Mouse (Mus musculus): Measurements from ENCODE around the gene Tfpi2. TPM values are rescaled to one million over a fixed set of nuclear protein-coding genes. Genes with fewer than 3 reads are reported as not detected.

Gene Tfpi2
- total RNA-seq (2014; fragmentation: Nextera tagmentation) (0.89 TPM in 1 of 2 replicates, not detected in the other), total RNA-seq (2017) (not detected in 2 replicates)

DNA sequence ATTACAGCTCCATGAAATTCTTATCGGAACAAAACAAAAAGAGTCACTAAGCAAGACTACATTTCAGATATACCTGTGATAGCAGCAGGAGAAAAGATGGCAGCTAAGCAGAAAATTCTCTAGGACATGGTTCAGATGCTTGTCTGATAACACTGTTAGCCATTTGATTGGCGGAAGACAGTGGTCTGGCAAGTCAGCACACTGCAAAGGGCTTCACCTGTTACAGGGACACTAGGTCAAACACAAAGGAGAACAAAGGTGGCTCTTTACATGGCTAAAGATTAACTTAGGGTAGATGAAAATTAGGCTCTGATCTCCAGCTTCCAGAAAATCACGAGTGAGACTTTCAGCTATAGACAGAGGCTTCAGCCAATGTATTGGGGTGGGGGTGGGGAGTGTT, at the start of gene Tfpi2:
Gene Tfpi2, minus strand, starts transcription at position 170 of the 400 bp plus-strand sequence.
- ATAC-seq (replicated peaks; ENCODE audit: low FRiP score, low TSS enrichment, poor library complexity, severe bottlenecking) = no peak

DNA sequence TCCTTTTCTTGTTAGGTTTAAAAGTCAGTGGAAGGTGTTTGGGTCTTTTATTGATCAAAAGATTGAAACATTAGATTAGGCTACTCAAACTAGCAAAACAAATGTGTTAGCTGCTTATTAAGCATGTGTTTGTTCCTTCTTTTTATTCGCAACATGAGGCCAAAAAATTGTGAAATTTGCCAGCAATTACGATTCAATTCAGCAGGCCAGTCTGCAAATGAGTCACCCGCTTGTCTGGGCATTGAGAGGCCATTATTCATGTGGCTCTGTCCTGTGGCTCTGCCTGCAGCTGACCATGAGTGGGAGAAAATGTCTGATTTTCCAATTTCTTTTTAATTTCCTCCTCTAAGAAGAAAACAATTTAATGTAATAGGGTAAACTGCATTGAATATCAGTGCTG, 42.2 kb upstream of the Tfpi2 start:
- no peak for ATAC-seq (replicated peaks; ENCODE audit: low FRiP score, low TSS enrichment, poor library complexity, severe bottlenecking)

DNA sequence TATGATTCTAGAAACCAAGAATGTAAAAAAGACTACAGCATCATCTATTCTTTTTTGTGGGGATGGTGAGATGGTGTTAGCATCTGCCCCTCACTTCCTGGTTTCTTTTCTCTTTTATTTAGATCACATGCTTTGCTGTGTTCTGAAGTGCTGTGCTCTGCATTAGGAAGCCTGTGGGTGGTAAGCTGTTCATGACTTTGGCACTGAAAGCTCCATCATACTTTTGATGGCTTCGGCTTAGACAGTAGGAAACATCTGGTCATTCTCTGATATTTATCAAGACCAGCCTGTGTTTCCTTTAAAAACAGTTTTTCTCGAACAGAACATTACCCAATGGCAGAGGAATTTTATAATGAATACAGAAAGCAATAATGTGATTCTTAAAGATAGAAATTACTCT, 37.6 kb upstream of the Tfpi2 start:
- no peak for ATAC-seq (replicated peaks; ENCODE audit: low FRiP score, low TSS enrichment, poor library complexity, severe bottlenecking)

DNA sequence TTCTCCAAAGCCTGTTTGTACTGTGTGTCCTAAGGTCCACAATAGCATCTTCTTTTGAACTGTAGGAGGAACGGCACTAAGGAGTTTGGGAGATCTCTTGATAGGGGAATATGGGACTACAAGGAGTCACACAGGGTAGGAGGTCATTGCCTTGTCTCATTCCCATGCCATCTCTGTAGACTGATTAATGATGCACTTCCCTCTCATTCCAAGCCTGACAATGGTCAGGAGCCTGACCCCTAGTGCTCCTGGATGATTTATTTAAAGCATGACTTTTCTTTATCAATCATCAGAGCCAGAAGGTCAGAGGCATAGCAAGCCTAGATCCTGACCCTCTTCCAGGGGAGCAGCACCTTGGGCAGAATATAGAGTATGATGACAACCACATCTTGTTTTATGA, 33.9 kb upstream of the Tfpi2 start:
- ATAC-seq (replicated peaks; ENCODE audit: low FRiP score, low TSS enrichment, poor library complexity, severe bottlenecking) = no peak

DNA sequence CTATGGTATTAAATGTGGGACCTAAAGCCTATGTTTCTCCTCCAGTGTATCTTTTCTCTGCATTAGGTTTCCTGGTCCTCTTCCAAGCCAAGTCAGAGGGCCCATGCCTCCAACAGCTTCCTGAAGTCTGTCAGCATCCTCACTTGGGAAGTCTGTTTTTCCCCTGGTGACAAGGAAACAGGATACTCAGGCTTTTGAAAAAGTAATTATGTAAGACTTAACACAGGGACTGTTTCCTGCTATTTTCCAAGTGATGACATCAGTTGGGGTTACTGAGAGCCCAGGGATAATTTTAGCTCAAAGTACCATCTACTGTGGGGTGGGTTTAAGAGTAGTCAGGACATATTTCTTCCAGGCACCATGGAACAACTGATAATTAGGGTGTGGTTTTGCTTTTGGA, 20.8 kb upstream of the Tfpi2 start:
- ATAC-seq (replicated peaks; ENCODE audit: low FRiP score, low TSS enrichment, poor library complexity, severe bottlenecking) = no peak

DNA sequence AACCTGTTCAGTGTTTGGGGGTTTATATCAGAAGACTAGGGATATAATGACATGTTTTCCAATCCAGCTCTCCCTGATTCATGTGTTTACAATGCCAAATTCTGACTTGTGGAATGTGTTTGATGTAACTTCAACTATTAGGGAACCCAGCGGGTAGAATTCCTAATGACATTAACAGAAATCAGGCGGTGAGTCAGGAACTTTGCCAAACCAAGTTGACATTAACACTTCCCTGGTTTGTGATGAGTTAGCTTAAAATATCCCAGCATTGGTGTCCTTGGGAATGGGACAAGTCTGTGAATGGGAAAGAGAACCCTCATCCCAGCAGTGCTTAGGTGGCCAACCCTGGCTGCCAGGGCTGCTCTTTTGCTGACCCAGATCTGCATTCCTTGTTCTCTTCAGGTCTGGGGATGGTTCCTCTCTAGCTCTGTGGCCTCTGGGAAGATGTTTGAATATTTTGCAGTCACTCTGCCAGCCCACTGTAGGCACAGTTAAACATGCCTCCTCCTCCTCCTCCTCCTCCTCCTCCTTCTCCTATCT, 19.9 kb upstream of the Tfpi2 start:
- ATAC-seq (replicated peaks; ENCODE audit: low FRiP score, low TSS enrichment, poor library complexity, severe bottlenecking) = no peak

DNA sequence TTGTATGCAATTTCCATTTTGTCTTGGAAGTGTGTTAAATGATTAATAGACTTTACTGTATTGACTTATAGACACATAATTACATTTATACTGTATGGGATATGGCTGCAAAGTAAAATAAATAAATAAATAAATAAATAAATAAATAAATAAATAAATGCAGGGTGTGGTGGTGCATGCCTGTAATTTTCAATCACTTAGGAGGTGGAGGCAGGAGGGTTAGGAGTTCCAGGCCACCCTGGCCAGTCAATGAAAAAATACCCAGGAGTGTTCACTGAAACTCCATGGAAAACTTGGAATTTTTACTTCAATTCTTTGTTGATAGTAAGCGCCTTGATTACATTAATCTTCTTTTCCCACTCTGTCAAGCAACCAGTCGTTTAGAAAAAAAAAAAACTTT, 16.1 kb upstream of the Tfpi2 start:
- no peak for ATAC-seq (replicated peaks; ENCODE audit: low FRiP score, low TSS enrichment, poor library complexity, severe bottlenecking)

DNA sequence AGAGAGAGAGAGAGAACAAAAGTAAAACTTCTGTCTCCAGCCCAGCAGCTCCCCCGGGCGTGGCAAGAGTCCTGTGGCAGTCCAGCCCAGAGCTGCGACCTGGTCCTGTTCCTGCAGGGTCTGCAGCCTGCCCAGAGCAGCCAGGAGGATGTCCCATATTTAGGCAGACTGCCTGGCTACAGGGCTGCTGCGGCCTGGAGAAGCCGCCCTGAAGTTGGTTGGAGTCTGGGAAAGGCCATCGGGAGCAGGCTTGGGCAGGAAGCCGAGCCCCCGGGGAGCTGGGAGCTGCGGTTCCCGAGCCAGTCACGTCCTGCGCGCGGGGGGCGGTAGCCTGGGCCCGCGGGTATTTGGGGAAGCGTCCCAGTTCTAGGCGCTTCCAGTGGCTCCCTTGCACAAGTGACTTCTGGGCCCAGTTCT, 15.2 kb upstream of the Tfpi2 start, which contains the start of gene Gng11:
Gene Gng11, plus strand, starts transcription at position 15 of the 417 bp plus-strand sequence.
- peak; percentile 89 for ATAC-seq (replicated peaks; ENCODE audit: low FRiP score, low TSS enrichment, poor library complexity, severe bottlenecking)

DNA sequence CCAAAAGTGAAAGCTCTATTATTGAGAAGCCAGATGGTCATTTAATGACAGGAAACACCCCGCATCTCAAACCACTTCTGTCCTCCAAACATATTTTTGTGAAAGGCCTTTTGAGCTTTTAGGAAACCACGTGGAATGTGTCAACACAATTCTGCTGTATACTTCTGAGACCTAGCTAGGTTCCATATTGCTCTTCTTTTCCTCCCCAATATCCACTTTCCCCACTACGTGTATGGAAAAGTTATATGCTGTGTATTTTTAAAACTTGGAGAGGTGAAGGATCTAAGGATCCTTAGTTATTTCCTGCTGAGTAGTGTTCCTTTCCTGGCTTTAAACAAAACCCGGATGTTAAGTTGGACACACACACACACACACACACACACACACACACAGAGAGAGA, 14.7 kb upstream of the Tfpi2 start:
- ATAC-seq (replicated peaks; ENCODE audit: low FRiP score, low TSS enrichment, poor library complexity, severe bottlenecking) = no peak

DNA sequence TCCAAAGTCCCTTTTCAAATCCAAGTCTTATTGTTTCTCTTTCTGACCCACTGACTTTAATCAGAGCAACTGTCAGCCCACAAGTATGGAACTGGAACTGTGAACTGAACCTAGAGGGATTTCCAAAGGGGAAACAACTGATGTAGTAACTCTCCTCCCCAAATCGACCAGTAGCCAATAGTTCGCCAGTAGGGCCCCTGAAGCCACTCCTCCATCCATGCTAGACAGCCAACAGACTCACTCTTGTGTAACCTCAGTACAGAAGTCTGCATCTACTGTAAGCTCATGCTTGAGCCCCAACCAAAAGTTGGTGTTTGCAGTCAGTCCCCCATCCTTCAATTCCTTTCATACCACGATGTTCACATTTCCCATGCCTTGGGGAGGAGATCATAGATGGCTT, 12.0 kb upstream of the Tfpi2 start:
- ATAC-seq (replicated peaks; ENCODE audit: low FRiP score, low TSS enrichment, poor library complexity, severe bottlenecking) = no peak

DNA sequence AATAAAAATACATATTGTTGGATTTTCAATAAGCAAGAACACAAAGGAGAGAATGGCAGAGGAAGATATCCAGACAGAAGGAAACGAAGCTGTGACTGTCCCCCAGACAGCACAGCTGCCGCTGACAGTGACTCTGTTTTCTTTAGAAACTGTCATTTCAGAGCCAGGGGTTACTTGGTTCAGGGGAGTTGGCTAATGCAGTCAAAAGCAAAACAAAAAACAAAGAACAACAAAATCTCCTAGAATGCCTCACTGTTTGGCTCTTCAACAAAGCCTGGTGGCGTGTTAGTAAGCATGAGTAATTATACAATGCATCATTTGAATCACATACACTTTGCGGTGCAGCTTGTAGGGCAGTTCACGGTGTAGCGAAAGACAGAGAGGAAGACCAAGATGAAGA, 10.6 kb upstream of the Tfpi2 start:
- no peak for ATAC-seq (replicated peaks; ENCODE audit: low FRiP score, low TSS enrichment, poor library complexity, severe bottlenecking)

DNA sequence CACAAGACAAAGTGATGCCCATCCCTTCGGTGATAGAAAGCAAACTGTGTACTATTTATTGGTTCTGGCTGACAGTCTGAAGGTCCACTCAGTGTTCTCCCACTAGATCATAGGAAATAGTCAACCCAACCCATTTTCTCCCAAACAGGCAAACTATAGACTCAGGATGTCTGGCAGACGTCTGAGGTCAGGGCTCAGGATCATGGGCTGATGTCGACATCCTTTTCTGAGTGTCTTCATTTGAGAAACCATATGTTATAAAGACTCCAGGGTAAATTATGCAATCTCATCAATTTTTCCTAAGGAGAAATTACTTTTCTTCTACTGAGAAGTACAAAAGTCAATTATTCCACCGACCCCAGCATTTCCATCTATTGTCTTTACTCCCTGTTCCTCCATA, 9.4 kb upstream of the Tfpi2 start:
- no peak for ATAC-seq (replicated peaks; ENCODE audit: low FRiP score, low TSS enrichment, poor library complexity, severe bottlenecking)

DNA sequence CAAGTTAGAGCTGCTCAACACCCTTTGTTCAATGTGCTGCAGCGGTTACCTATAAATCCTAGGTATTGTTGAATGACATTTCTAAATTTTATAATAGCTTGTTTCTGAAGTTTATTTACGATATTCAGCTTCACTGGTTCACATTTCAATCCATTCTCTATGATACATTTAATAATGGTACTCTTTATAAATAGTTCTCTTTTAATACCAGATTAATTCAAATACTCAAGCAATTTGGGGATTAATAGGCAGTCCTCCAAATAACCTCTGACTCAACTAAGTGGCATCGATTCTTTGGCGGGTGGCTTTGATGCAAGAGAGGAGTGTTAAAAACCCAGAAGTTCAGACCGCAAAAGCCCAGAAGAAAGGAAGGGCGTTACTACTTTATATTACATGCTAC, 4.8 kb upstream of the Tfpi2 start, which contains the start of gene Gngt1:
Gene Gngt1, plus strand, starts transcription at position 301 of the 400 bp plus-strand sequence.
- no peak for ATAC-seq (replicated peaks; ENCODE audit: low FRiP score, low TSS enrichment, poor library complexity, severe bottlenecking)

DNA sequence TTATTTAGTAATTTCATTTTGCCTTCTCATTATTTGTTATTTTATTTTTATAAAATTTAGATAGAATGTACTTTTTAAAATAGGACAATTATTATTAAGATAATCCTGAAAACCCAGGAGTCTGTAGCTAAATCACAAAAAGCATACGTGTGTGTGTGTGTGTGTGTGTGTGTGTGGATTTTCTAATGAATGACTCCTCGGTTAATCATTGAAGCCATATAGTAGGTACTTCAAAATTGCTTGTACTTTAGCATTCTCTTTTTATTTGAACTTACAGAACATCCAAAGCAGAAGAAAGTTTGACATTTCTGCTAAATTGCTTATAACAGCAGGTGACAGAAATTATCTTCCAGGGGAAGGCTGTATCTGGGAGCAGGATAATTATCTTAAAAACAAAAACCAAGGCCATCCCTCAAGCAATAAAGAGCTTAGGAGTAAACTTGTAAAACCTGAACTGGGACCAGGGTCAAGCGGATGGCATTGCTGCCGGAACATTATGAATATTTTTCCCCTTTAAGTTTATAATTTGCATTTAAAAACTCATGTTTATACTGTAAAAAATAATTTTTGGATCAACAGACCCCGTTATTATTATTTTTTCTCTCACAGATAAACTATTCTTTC, 5.9 kb downstream of the Tfpi2 start:
- ATAC-seq (replicated peaks; ENCODE audit: low FRiP score, low TSS enrichment, poor library complexity, severe bottlenecking) = no peak

DNA sequence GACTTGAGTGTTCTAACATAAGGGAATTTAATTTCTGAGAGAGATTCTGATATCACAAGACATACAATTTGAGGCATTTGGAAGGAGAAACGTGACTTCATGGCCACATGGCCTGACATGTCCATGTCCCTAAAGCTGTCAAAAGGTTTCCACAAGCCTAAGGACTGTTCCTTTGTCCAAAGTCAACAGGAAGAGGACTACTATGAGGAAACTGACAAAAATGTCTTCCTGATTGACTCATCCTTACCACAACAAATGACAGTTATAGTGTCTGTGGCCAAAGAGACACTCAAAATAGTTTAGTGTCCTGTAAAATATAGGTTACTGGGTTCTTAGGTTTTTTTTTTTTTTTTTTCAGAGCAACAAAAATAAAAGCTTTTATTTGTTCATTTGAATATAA, 15.0 kb downstream of the Tfpi2 start:
- ATAC-seq (replicated peaks; ENCODE audit: low FRiP score, low TSS enrichment, poor library complexity, severe bottlenecking) = no peak

DNA sequence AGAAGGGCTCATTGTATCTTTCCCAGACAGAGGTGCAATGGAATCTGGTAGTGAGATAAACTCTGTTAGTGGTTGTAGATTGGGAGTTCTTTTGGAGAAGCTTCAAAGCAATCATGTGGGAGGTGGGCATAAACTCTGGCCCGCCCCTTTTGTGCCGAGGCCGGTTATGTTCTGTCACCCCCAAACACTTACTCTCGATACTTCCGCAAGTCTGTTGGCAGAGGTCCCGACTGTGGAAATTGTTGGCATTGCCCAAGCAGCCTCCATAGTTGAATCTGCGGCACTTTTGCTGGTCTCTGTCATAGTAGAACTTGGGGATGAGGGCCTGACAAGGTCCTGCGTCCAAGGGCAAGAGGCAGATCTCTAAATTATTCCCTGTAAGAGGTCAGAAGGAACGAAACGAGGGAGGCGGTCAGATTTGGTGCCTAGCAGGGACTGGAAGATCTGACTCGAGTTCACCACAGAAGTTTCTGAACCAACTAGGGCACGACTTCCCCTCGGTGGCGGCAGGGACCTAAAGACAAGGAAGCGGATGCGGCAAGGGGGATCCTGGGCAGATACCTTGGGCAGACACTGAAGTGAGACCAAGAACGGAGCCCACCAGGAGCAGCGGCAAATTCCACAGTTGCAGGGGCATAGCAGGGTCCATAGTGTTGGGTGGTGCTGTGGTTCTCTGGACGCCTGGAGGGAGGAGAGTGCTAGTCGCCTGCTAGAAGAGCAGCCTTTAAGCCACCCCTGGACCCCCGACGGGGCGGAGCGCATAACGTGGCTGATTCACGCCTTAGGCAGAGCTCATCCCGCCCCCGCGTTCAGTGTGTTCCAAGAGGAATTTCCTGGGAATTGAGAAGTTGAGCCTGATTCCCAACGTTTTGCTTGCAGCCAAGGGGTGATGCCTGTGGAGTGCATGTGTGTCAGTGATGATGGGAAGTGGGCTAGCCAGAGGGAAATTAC, 20.8 kb downstream of the Tfpi2 start:
- ATAC-seq (replicated peaks; ENCODE audit: low FRiP score, low TSS enrichment, poor library complexity, severe bottlenecking) = 0 out of 2 replicates have a peak, but pooled peaks have one; percentile 34

DNA sequence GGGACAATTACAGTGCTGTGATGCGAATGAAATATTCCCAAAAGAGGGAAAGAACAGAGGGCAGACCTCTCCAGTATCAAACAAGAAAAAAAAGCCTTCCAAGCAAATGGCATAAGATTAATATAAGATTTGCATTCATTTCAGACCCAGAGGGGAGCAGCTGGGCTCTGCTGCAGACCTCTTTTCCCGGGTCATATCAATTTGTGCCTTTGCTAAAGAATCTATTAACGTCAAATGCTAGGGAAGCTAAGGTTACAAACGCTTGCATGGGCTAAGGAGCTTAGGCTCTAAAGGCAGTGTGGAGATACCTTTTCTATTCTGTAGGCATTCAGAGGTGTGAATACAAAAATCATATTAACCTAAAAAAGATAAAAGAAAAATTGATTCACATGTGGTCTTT, 33.8 kb downstream of the Tfpi2 start:
- no peak for ATAC-seq (replicated peaks; ENCODE audit: low FRiP score, low TSS enrichment, poor library complexity, severe bottlenecking)

DNA sequence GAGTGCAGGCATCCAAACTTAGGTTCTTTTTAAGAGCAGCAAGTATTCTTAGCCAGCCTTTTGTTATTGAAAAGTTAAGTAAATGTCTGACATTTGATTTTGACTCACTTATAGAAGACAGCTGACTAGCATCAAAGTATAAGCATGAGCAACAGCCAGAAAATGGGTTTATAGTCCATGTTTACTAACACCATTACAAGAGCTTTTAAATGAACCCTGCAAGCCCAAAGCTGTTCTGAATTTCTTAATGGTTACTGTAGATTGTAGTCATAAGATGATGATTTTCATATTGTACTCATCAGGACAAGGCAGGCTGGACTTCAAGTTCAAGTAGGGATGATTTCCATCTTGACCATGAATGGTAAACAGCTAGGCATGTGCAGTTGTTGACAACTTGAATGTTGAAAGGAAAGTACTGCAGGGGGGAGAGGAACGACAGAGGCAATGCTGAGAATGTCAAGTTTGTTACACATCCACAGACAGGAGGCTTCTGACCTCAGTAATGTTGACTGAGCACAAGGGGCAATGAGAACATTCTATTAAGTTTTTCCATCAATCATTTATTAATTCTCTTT, 52.5 kb downstream of the Tfpi2 start:
- ATAC-seq (replicated peaks; ENCODE audit: low FRiP score, low TSS enrichment, poor library complexity, severe bottlenecking) = no peak

DNA sequence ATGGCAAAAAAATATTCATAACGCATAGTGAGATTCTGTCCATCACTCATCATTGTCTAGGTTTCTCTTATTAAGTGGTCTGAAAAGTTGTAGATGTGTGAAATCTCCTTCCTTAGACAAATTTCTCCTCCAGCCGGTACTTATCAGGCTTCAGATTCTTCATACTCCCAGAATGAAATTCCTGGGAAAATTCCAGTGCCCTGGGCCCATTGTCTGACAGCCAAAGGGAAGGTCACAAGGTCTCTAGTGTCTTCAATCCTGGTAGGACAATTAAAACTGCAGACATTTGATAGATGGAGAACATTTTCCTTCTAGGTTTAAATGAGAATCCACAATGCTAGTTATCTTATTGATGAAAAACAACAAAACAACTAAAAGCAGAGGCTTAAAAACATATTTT, 53.1 kb downstream of the Tfpi2 start:
- no peak for ATAC-seq (replicated peaks; ENCODE audit: low FRiP score, low TSS enrichment, poor library complexity, severe bottlenecking)

DNA sequence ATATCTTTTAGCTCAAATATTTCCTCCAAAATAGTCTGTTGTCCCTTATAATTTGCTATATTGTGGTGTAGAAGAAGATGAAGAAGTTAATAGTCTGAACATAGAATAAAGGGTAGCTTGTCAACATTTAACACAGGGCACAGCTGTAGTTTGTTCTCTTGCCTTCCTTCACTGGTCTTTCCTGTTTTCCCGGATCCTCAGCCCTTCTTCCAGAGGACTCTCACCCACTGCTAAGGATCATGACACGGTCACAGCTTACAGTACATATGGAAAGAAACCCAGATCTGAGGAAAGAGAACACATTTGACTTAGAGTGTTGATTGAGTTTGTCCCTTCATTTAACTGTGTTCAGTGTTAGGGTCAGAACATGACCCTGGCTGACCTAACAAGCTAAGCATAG, 53.7 kb downstream of the Tfpi2 start:
- no peak for ATAC-seq (replicated peaks; ENCODE audit: low FRiP score, low TSS enrichment, poor library complexity, severe bottlenecking)
